Mouse (Mus musculus) urinary bladder, adult 18-20 months (tissue): ENCODE data around the gene Grm4.

Experiments used
- DNase-seq, 2 experiments: peaks; one replicate each; pipeline ENCODE4 v3.0.0; 2022; ENCODE audit warnings: low spot score in 2 of 2, mixed read lengths in 2 of 2

Grm4 gene

DNA sequence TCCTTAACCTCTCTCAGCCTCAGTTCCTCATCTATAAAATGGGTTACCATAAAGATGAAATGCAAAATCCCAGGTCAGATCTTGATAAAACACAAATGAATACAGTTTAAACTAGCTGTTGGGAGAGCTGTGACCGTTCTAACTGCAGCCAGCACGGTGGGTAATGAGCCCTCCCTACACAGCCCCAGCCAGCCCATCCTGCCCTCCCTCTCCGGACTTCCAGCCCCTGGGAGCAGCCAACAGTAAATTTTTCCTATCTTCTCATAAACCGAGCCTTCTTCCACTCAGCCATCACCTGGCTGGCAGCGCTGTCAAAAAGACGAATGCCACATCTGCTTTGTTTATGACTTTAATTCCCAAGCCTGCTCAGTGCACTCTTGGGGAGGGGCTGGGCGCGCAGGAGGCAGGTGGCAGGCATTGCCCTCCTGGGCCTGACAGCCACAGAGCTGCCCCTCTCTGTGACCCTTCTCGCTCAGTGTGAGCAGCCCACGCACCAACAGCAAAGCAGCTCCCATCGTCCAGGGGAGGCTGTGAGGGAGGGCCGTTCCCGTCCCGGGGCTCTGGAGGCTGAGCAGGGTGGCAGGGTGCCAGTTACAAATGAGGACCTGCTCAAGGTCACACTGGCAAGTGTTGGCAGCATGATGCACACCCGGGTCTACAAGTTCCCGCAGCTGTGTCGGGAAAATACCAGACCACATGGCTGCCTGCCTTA lies 75.7 kb downstream of the Grm4 start:
- no peak for DNase-seq

- DNase-seq = no peak
These were observed 78.6 kb downstream of the Grm4 start for GRCm38 (mm10) chr17:27442538-27443113.

GRCm38 (mm10) chr17:27441778-27442177 lies 79.4 kb downstream of the Grm4 start:
- no peak for DNase-seq

DNA sequence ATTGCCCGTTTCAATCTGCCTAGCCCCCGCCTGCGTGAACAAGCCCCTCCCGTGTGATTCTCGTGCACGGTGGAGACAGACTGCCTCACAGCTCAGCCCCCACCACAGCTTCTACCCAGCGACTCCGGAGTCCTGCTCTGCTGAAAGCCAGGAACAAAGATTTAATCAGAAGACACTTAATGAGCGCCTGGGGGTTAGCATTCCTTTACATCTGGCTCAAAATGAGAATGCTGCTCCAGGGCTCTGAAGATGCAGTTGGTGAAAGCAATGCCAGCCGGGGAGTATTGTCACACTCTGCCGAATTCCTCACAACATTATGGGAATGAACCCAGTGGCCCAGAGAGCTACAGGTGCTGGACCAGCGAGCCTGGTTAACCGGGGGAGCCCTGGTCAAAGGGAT lies 85.4 kb downstream of the Grm4 start:
- DNase-seq = no peak

DNA sequence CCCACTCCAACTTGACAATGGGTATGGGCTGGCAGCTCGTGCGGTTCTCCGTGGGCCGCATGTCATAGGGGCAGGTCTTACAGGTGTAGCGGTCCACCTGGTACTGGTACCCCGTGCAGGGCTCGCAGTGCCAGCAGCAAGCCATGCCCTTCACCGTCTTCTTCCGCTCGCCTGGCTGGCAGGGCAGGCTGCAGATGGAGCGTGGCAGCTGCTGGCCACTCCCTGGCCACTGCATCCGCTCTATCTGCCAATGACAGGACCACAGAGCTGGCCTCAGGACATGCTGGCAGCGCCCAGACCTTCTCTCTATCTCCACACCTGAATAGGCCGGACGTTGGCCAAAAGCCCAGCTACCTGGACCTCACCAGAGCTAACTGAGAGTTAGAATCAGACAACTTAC lies 86.0 kb downstream of the Grm4 start:
- no peak for DNase-seq

GRCm38 (mm10) chr17:27434066-27434465 lies 87.1 kb downstream of the Grm4 start:
- DNase-seq = no peak

DNA sequence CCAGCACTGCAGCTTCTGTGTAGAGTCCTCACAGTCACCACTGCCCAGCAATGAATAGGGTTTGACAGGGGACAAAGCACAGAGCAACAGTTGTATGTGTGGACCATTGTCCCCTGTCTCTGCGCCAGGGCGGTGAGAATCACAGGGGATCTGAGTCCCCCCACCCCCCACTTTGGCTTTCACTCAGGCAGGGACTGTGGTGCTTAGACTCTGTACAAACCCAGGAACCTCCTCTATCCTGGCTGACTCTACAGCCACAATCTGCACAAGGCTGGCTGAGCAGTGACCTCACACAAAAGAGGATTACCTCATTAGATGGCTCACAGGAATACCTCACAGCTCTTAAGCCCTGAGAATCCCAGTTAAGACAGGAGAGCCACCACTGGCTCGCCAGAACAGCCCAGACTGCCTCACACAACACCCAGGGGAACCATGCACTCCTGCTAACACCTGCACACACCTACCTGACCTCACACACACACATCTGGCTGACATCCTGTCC lies 88.0 kb downstream of the Grm4 start:
- no peak for DNase-seq

DNA sequence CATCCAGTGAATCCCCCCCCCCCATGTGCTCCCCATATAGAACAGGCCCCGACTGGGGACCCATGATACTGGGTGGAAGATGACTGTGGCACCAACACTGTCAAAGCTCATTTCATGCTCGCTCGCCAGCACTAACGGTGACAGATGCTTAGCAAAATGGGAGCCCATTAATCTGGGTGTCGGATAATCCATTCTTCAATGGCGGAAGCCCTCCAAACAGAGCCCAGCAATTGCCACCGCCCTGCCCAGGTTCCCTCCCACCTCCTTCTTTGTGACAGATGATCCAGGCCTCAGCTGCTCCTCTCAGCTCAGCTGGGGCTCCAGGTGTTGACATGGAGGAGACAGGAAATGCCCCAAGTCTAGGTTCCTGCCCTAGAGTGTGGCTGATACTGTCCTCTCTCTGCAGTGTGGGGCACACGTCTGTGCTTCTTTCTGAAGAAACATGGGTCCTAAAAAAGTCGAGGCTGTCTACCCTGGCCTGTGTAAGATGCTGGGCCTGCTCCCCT lies 89.0 kb downstream of the Grm4 start:
- no peak for DNase-seq

DNA sequence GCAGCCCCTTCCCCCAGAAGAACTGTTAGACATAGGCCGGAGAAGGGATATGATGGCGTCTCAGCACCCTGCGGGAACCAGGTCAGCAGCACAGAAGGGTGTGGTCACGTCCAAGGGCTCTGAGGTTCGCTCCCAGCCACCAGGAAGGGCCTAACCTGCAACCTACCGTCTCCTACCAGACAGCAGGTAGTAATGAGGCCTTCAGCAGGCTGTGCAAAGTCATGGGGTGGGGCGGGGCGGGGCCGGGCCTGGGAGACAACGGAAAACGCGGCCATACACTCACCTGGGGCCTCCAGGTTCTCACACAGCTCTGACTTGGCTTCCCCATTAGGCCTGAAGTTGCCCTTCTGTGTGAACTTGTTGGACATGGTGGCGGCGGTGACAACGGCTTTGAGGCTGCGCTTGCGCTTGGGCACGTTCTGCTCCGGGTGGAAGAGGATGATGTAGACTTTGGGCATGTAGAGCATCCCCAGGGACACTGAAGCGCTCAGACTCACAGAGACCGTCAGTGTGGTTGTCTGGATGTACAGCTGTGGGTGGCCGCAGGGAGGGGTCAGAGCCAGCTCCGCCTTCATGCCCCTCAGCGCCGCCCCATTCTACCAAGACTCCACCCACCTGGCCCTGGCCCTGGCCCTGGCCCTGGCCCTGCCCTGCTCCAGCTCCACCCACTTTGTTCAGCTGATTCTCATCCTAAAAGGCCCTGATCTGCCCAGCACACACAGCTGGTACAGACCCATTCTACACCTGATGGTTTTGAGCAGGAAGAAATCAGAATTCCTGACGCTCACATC lies 90.0 kb downstream of the Grm4 start:
- no peak for DNase-seq

DNA sequence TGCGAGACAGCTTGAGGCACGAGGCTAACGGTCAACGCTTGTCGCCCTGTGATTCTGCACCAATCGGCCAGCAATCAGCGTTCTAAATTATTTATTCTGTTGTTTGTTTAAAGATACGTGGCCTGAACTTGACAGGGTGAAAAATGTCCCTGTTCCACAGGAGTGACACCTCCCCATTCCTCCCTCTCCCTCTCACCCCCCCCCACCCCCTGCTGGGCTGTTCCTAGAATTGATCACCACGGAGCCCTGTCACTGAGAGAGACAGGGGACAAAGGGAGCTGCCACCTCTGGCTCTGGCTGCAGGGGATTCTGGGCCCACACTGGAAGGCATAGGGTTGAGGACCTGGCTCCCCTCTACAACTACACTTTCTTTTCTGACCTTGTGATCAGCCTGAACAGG lies 91.4 kb downstream of the Grm4 start:
- no peak for DNase-seq

- no peak for DNase-seq
These were observed 96.2 kb downstream of the Grm4 start for GRCm38 (mm10) chr17:27425016-27425415.

DNA sequence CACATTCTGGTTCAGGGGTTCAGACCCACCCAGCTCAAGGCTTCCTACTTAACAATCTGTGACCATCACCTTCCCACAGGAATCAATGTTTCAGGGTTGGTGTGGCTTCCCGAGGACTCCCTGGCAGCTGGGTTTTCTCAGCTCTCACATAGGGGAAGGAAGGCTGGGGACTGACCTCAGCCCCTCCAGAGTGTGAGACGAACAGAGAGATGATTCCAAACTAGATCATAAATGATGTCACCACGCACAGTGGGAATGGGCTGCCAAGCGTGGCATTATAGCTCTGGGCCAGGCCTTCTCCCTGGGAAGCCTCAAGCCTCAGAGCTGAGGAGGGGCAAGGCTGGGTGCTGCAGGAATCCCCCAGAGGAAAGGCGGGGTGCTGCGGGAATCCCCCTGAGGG lies 96.8 kb downstream of the Grm4 start:
- DNase-seq = no peak

DNA sequence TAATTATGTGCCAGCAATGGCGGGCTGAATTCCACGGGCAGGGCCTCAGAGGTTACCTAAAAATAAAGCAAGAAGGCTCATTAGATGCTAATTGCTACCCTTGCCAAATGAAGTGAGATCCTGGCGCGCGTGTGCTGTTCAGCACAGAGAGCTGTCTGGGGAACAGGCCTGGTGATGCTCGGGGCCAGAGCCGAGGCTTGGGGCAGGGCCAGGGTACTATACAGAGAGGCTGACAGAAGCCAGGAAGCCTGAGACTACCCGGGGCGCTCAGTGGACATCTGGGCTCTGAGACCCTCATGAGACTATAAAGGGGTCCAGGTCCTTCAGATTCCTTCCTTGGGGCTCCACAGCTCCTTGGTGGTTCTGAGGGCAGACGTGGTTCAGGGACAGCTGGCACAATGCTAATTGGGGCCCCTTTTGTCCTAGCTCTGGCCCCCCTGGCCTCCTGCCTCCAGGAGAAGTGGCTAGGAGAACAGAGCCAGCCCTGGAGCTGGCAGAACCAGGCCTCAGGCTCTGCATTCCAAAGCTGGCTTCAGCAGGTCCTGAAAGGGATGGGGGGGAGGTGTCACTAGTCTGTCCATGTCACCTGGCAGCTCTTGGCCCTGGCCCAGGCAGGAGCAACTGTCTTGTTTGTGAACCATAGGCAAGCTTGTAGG lies 98.3 kb downstream of the Grm4 start:
- DNase-seq = no peak

DNA sequence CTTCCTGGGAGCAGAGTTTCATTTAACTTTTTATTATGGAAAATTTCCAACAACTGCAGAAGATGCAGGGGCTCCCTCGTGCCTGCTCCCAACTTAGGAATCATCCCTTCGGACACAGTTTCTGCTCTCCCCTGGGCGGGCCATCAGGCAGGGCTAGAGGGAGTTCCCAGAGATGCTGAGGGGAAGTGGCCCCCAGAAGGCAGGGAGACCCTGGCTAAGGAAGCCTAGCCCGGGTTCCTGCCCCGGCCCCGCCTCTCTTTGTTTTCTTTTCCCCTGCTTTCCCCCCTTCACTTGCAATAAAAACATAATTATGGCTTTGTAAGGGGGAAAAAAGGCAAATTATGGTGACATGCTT lies 98.9 kb downstream of the Grm4 start:
- no peak for DNase-seq

GRCm38 (mm10) chr17:27421837-27422236 lies 99.4 kb downstream of the Grm4 start:
- DNase-seq = no peak

- no peak for DNase-seq
These were observed 112.2 kb downstream of the Grm4 start for GRCm38 (mm10) chr17:27409006-27409405.

DNA sequence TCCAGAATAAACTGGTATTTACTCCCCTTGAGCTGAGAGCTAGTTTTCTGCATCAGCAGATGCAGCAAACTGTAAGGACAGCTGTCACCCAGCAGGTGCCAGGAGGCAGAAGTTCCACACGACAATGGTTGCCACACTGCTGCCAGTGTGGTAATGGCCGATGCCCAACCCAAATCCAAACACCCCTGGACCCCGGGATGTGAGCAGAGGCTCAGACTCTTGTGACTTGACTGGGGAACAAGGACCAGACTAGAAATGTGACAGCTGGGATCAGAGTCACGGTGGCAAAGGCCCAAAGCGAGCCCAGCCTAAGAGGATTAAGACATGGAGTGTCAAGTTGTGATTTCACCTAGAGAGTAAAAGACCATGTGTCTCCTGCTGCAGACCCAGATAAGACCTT lies 112.7 kb downstream of the Grm4 start:
- DNase-seq = no peak

GRCm38 (mm10) chr17:27406956-27407355 lies 114.2 kb downstream of the Grm4 start:
- no peak for DNase-seq

GRCm38 (mm10) chr17:27405376-27406024 lies 115.7 kb downstream of the Grm4 start:
- no peak for DNase-seq

DNA sequence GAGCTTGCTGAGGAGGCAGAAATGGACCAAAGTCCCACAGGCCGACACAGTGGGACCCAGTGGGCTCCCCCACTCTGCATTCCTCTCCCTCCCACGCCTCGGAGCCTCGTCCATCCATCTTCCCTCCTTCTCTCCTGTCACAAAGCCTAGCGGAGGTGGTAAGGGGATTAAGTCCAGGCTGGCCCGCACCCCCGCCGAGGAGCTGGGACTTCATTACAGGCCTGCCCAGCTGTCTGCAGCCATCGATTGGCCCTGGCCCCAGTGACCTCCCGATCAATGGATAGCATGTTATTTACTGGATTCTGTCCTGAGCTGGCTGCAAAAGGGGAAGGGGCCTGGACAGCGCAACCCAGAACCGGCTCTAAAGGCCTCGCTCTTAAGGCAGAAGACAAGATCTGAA lies 120.0 kb downstream of the Grm4 start:
- DNase-seq = no peak

- no peak for DNase-seq
These were observed 127.3 kb downstream of the Grm4 start for GRCm38 (mm10) chr17:27393931-27394330.

GRCm38 (mm10) chr17:27393432-27393831 lies 127.8 kb downstream of the Grm4 start:
- no peak for DNase-seq
